Mouse (Mus musculus) right cerebral cortex, adult 2 months (tissue): ENCODE data around the gene 1700013G24Rik.

Experiments
- DNase-seq, 2 experiments: peaks; one replicate each; pipeline ENCODE4 v3.0.0; 2021 to 2022; ENCODE audit warnings: low spot score in 2 of 2

1700013G24Rik gene

DNA sequence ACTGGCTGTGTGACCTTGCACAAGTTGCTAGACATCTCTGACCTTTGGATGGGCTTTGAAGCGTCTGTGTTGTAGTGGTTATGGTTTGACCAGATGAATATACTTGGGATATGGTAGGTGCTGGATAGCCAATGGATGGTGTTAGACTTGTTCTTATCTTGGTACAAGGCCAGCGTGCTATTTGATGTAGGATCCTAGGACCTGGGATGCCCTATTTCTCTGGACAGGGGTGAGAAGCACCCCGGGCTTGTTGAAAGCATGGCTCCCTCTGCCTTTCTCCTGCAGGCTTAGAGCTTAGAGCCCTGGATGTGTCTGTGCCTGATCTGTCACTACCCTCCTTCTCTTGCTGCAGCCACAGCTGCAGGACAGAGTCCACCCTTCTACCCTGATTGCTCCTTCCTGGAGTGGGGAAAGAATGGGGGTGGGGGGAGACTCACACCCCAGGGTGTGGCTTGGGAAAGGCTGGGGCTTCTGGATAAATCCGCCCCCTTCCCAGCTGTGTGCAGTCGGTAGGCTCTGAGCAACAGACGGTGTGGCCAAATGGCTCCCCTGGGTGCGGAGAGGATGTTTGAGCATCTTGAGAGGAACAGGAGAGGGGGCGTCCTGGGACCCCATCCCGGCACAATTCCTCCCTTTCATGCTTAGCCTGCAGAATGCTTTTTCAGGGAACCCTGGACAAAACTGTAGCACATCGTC, 23.1 kb downstream of the 1700013G24Rik start:
- peak; percentile 52 to 54 for DNase-seq

DNA sequence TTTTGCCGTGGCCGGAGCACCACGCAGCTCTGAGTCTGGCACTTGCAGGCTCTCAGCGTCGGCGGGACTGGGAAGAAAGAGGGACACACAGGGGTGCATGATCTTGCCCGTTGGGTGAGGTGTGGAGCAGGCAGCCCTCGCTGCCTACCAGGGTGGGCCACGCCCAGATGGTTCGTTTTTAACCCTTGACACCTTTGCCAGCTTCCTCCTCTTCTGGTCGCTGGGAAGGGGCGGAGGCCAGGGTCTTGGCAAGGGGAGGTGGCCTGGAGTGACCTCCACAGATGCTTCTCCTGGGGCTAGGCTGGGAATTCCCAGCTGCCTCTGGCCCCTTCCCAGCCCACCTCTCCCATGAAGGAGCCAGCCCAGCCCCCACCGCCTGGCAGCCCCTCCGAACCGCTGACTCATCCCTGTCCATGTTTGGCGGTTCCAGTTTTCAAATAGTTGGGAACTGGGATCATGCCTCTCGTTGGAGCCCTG, 23.7 kb downstream of the 1700013G24Rik start:
- DNase-seq, result no peak

DNA sequence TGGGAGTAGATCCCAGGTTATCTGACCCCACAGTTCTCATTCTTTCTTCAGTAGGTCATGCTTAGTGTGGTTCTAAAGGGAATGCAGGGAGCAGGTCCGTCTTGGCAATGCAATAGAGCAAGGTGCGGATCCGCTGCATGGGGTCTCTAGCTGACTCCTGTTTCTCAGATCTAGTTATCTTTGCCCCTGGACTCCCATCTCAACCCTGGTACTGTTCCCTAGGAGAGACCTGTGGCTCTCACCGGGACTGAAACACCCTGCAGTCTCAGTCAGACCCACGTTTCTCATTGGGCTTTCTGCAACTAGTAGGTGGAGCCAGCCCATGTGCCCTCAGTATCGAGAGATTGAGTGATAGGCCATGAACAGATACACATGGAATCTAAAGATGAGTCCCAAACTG, 24.5 kb downstream of the 1700013G24Rik start:
- no peak for DNase-seq

DNA sequence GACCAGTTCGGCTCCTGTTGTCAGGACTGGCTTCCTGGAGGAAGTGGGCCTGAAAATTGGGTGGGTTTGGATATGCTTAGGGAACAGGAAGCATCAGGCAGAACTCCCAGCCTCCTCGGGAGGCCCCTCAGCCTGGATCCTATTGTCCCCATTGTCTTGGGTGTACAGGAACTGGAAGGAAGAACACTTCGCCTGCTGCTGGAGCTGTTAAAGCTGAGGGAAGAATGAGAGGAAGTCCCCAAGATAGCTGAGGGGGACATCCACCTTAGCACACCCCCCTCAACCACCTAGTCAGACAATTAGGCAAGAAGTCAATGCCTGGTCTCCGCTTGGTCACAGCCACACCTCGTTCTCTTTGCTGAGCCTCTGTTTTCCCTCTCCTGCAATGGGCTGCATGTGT, 25.2 kb downstream of the 1700013G24Rik start:
- DNase-seq, result no peak

DNA sequence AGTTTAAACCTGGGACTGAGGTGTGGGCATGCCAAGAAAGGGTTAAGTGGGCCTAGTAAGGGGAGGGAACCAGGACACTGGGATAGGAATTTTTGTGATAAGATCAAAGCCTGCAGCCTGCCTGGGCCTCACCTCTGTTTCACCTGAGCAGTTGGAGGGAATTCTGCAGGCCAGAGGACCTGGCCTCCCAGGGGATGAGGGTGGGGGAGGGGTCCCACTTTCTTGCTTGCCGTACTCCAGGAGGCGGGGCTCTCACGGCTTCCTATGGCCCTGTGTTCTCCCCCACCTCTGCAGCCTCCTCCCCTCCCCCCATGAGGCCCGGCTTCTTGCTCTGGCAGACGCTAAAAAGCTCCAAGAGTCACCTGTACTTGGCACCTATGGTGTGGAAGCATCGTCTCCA, 26.7 kb downstream of the 1700013G24Rik start:
- DNase-seq, result no peak

DNA sequence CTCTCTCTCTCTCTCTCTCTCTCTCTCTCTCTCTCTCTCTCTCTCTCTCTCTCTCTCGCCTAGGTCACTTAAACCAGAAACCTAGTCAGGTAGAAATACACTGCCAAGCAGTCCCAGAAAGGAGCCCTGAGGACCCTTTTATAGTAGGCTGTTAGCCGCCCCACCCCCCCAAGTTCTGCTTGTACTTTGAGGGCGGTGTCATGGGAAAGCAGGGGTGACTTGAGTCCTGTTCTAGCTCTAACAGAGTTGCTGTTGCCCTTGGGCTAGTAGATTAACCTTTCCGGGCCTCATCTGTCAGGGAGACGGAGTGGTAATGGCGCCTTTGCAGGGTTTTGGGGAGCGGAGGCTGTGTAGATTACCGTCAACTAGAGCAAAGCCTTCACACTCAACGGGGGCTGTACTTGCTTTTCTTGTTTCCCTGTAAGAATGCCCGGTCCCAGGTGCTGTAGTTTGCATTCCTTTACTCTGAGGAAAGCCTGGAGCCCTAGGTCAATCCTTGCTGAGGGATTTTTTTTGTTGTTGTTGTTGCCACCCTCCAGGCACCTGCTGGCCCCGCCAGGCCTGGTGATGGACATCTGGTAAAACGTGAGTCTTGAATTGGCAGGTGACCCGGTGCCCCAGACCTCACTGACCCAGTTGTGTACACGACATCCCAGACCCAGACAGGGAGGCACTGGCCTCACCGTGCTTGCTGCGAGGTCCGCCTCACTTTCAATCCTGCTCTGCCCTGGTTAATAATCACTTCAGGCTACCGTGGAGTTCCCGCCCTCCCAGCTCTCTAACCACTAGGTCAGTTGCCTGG, 27.3 kb downstream of the 1700013G24Rik start:
- no peak for DNase-seq

DNA sequence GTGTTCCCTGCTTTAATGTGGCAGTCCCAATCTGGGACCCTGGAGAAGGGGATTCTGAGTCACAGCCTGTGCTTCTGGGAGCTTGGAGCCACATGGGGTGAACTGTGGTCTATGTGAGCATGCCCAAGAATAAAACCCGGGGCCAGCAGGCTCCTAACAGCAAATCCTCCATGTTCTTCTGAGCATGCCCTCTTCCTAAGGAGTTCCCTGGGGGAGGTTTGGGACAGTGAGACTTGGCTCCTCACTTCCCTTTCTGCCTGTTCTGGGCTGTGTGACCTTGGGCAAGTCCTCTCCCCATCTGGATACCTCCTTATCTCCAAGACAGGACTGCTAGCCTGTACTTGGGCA, 27.9 kb downstream of the 1700013G24Rik start:
- no peak for DNase-seq

DNA sequence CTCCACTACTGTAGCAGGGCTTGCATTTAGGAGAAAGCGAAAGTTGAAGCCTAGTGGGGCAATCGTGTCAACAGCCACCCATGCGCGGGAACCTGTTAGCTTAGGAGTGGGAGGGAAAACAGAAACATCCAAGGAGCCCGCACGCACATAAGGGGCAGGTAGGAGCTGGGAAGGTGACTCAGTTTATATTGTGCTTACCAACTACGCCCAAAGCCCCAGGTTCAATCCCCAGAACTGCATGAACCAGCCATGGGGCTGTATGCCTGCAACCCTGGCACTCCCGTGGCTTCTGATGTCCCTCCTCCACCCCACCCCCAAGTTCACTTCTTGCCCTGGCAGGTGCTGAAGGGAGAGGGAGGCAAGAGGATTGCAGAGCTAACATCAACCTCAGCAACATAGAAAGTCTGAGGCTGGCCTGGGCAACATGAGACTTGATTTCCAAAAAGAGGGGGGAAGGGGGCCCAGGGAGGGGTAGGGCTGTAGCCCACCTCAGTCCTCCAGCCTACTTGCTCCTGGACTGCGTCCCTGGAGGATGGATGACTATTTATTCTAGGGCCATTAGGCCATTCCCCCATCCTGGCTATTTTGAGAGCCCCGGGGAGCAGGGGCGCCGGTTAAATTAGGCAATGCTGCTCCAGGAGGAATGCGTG, 28.4 kb downstream of the 1700013G24Rik start:
- no peak for DNase-seq

DNA sequence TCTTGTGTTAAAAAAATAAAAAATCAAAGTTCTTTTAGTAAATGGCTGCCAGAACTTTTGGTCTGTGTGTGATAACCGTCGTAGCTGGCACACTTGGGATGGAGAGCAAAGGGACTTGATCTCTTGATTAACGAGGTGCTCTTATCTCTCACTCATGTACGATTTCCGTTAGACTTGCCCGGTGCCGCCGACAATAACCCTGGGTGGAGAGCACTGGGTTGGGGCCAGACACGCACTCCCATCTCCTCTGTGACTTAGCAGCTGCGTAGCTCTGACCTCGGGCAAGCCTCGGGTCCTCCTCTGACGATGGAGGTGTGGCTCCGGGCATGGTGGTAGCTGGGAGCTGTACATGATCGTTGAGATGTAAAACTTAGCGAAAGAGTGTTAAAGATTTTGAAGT, 30.8 kb downstream of the 1700013G24Rik start:
- no peak for DNase-seq

DNA sequence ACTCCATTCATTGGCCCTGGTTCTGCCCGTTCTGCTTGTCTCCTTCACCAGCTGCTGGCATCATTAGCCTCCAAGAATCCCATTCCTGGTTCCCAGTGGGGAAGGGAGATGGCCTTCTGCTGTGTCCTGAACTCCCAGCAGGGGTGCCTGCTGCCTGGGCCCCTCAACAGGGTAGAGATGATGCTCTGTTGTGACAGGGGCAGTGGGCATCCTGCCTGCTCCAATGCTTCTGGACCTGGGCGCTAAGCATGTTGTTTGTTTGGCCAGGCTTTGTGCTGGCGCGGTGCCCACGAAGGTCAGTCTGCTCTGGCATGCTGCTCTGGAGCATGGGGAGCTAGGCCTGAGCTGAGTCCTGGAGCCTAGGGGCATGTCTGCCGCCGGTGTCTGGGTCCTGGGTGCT, 31.5 kb downstream of the 1700013G24Rik start:
- no peak for DNase-seq

DNA sequence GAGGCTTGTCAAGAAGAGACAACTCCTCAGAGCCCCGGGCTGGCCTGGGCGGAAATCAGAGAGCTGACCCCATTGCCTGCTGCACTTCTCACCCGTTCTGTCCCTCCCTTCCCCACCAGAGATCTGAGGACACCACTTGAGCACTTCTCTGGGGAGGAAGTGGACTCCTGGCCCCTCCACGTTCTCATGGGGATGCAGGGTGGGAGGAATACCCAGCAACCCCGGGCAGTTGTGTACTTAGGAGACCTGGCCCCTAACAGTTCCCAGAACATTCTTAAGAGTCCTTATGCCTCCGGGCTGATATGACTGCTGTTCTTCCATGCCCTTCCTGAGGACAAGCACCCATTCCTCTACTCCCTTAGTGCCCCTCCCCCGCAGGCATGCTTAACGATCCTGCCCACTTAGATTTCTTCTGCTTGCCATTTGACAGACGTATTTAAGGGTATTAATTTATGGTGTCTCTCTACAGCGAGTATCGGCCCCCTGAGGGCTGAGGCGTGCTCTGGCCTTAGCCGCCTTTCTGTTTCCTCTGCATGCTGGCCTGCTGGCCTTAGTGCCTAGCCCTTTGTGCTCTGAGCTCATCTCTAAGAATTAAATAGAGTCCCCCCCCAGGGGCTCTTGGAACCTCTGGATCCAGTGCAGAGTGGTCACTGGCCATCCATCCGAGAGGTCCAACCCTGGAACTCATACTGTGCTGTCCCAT, 32.3 kb downstream of the 1700013G24Rik start:
- no peak for DNase-seq

DNA sequence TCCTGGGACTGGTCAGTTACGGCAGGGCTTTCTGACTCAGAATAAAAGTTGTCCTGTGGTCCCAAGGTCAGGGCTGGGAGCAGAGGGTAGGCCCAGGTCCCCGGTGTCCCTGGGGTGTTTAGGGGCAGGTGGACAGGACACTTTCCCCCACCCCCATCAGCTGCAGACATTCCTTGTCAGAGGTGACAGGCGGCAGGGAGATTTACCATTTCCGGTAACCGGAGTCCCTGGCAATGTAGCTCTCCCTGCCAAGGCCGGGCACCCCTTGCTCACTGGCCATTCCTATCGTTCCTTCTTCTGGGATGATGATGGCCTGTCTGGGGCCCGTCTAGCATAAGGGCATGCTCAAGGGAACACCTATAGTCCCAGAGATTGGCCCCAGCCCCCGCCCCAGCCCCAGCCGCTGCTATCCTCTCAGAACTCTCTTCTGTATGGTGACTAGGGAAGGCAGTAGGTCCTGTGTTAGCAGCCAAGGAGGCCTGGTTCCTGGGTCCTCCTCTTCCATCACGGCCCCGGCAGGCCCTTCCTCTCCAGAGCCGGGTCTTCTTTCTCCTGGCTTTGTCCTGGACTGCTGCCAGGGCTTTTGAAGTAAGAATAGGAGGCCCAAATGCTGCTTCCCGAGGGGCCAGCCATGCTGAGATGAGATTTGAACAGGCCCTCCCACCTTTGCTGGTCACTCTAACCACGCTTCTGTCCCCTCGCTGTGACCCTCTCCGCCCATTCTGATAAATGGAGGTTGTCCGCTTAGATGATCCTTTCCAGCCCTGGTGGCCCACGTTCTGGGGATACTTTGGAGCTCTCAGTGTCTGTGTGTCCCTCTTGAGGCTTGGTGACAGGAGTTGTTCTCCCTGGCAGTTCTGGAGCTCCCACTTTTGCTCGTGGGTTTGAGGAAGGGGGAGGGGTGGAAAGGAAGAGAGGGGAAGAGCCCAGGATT, 33.3 kb downstream of the 1700013G24Rik start:
- no peak for DNase-seq

DNA sequence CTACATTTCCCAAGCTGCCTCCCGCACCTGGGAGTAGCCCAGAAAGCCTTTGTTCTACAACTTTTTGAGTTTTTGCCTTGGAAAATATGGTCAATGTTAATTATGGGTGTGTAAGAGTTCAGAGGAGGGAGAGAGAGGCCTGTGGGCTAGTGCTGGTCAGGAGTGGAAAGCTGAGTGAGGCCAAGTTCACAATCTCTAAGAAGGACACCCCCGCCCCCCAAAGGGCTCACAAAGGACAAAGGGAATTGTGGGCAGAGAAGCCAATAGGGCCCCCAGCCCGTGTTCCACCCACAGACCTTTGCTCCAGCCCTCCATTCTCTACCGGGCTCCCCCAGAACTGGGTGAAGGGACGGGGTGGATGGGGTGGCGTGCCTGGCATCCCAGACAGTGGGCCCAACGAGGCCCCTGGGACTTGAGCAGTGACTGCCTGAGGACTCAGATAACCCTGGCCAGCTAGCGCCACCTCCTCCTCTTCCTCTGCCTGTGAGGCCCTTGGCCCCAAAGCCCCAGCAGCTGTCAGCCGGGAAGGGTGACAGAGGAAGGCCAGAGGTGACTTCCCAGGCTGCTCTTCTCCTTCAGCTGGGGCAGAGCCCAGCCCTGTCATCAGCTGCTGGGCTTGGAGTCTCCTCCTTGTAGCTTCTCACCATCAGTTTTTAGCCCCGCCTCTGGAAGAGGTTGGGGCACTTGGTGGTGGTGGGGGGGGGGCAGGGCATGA, 34.4 kb downstream of the 1700013G24Rik start:
- no peak for DNase-seq

DNA sequence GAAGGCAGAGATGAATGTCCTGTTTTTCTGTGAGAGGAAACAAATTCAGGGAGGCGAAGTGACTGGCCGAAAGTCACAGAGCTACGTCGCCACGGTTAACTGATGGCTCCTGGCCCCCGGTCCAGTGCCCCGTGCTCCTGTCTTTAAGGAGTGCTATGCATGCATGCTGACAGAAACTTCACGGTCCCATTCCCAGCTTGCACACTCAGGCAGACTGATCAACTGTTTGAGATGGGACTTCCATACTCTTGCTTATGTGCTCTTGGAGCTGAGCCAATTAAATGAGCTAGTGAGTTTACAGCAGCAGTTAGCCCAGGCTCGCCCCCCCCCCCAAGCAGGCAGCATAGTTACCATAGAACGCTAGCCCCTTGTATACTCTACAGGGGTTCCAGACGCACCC, 35.0 kb downstream of the 1700013G24Rik start:
- no peak for DNase-seq

DNA sequence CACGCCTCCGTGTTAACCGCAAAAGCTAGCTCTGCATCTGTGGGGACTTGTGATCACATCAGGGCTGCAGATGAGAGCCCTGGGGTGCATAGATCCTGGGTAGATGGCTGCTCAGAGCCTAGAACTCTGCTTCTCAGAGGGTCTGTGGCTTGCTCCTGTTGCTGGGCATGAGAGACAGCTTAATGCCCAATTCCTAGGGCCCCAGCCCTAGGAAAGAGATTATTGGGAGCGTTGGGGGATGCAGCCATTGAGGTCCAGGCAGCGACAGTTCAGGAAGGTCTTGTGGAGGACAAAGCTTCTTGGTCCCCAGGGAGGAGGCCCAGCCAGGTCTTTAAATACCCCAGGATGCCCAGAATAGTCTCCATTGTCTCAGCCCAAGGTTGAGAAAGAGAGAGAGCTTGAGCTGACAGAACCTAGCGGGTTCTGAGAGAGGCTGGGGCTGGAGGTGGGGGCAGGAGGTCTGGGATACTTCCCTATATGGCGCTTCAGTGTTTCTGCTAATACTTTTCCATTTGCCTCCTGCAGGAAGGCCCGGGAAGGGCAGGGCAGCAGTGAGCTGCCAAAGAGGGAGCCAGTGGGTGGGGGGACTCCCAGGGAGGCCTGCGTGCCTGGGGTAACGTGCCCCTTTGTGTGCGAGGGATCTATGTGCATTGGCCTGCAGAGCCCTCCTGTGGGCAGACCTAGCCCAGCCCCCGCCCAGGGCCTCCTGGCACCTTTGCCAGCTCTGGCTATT, 35.7 kb downstream of the 1700013G24Rik start:
- no peak for DNase-seq

DNA sequence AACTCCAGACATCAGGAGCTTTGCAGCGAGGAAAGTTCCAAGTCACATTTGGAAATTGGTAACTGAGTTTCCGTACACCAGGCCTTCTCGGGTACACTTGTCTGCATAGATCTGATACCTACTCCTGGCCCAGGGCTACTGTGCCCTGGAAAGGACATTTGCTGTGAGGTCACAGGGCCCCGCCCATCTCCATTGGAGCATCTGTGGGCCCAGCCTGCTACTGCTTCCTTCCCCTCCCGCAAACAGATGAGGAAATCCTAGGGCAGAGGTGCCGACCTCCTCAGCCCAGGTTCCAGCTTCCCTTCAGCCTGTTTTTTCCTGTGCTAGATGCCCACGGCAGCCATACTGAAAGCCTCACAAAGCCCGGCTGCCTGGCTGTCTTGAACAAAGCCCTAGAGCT, 36.9 kb downstream of the 1700013G24Rik start:
- no peak for DNase-seq

DNA sequence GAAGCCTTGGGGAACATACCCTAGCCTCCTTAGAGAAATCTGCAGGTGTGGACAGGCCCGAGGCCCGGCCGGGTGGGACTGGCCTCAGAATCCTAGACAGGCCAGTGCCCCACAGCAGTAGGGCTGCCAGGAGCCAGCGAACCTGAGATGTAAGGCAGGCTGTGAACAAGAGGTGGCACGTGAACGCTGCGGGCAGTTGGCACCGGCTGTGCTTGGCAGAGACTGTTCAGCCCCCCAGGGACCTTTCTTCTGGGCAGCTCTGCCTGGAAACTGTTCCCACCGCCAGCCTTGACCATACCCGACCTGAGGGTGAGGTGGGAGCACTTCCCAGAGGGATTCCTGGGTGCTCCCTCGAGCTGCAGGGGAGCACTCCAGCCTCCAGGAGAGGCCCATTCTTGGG, 39.5 kb downstream of the 1700013G24Rik start:
- no peak for DNase-seq

DNA sequence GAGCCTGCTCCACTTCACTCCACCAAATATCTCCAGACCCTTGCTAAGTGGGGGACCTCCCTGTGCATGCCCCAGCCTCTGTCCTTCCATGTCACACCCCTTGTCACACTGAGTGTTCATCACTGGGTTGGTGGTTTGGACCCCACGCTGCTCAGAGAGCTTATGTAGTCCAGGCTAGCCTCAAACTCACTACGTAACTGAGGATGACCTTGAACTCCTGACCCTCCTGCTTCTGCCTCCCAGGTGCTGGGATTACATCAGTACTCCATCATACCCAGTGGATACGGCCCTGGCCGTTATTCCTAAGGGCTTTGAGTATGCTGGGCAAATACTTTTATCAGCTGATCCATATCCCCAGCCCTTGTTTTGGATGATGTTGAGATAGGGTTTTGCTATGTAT, 40.1 kb downstream of the 1700013G24Rik start:
- no peak for DNase-seq

DNA sequence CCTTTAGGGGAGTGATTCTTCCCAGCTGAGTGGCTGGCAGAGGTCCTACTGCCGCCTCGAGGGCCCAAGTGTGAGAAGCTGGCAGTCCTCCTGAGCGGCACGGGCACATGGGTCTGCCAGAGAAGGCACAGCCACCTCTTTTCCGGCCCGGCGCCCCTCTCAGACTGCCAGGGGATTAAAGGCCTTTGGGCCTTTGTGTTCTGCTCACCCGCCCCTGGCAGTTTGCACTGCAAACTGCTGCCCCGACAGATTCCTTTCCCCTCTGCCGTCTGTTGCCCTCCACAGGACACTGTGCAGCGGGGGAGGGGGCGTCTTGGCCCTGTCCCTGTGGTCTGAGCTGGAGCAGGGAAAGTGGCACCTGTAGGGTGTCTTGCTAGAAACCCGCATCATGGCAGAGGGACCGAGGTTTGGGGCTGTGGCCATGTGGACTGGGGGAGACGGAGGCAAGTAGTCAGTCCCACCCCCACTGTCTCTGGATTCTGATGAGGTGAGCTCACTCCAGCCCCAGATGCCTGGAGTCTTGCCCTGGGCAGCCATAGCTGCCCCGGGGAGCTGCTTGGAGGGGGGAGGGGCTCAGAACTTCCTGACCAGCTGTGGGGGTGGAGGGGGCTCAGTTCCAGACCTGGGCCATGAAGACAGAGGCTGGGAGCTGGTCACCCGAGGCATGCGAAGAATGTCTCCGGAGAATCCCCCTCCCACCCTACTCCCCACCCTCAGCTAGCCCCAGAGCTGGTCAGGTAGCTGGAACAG, 41.8 kb downstream of the 1700013G24Rik start:
- no peak for DNase-seq
